Mouse (Mus musculus) lung, embryonic 14.5 days (tissue): ENCODE measurements around the gene Neurod4. TPM values are rescaled to one million over a fixed set of nuclear protein-coding genes. Genes with fewer than 3 reads are reported as not detected.
A peak's percentile ranks its signal among the peaks of the same experiment; 100 is the strongest.

Source experiments
- ATAC-seq: fragments of 200-750 bp; cut with Nextera tagmentation; 2 replicates; pipeline ENCODE4 v1.8.0; 2017; ENCODE audit warnings: mild to moderate bottlenecking, moderate TSS enrichment, moderate library complexity; ENCODE audit not compliant: insufficient read depth
- DNase-seq: peaks from one replicate; pipeline ENCODE4 v3.0.0-alpha.2; 2015
- H3K27ac ChIP-seq: fragments of 300-500 bp; sonication (generic); 2 replicates; pipeline ENCODE4 v1.5.1; 2014; ENCODE audit warnings: low read depth, mild to moderate bottlenecking, moderate library complexity
- H3K27me3 ChIP-seq: fragments of 300-500 bp; sonication (generic); 2 replicates; pipeline ENCODE4 v1.6.1; 2014; ENCODE audit warnings: low read length, control low read depth; ENCODE audit not compliant: insufficient read depth
- H3K36me3 ChIP-seq: fragments of 300-500 bp; sonication (generic); 2 replicates; pipeline ENCODE4 v1.6.1; 2014; ENCODE audit warnings: control low read depth; ENCODE audit not compliant: insufficient read depth
- H3K4me1 ChIP-seq: fragments of 300-500 bp; sonication (generic); 2 replicates; pipeline ENCODE4 v1.6.1; 2014; ENCODE audit warnings: antibody characterized with exemption, control low read depth; ENCODE audit not compliant: insufficient read depth
- H3K4me2 ChIP-seq: fragments of 300-500 bp; sonication (generic); 2 replicates; pipeline ENCODE4 v1.6.1; 2014; ENCODE audit warnings: mild to moderate bottlenecking
- H3K4me3 ChIP-seq: fragments of 300-500 bp; sonication (generic); 2 replicates; pipeline ENCODE4 v1.5.1; 2014; ENCODE audit warnings: low read depth, low read length
- H3K9ac ChIP-seq: fragments of 300-500 bp; sonication (generic); 2 replicates; pipeline ENCODE4 v1.6.1; 2014
- H3K9me3 ChIP-seq: fragments of 300-500 bp; sonication (generic); 2 replicates; pipeline ENCODE4 v1.6.1; 2016; ENCODE audit warnings: low read depth, low read length, control low read depth
- CTCF ChIP-seq: IDR thresholded peaks from 2 replicates; pipeline ENCODE4 v1.5.1; 2016; ENCODE audit warnings: antibody characterized with exemption, low read depth
- WGBS: fragments of 180-500 bp; shearing (Covaris S2); extraction: QIAGEN DNeasy Blood & Tissue Kit; methylation state at CpG from one replicate; pipeline ENCODE4 v1.1.7; 2014; 5-methylcytosine and 5-hydroxymethylcytosine counted together
- polyA plus RNA-seq: library from polyadenylated mRNA; unstranded; fragments of >200 nt; fragmentation: Nextera tagmentation; extraction: Ambion mirVana; gene quantifications from 2 replicates; pipeline ENCODE4 v1.2.1, GENCODE M21; 2014

The Neurod4 gene
- not detected in 2 replicates for polyA plus RNA-seq

DNA sequence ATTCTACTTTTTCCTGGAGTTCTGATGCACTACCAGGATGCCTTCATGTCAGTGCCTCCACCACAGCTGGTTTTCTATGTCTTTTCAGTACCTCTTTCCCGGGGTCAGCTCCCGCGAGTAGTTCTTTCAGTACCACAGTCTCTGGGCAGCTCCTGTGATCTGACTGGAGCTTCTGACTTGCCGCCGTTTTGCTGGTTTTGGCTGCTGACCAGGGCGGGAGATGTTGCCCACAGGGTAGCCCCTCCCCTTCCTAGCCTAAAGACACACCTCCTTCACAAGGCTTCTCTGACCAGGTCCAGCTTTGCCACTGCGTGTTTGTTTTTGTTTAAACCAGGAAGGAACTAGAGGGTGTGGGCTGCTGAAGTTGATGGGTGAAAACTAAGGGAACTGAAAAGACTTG, at the start of gene Neurod4:
Gene Neurod4, minus strand, starts transcription at position 175 of the 400 bp plus-strand sequence.
- no peak for TF ChIP-seq CTCF
- no peak within 1 kb of the TSS for H3K4me2 ChIP-seq
- ATAC-seq = peak; percentile 90
- H3K9ac ChIP-seq = no peak within 1 kb of the TSS
- no peak within 1 kb of the TSS for H3K27ac ChIP-seq
- H3K4me1 ChIP-seq = no peaks in the 10 kb centered on the region
- no peaks in the 10 kb centered on the region for H3K36me3 ChIP-seq
- no peaks in the 10 kb centered on the region for H3K27me3 ChIP-seq
- DNase-seq = peak; percentile 76
- H3K4me3 ChIP-seq = no peak within 1 kb of the TSS
- H3K9me3 ChIP-seq = no peaks in the 10 kb centered on the region
- under 1% methylated on average over 7 of the region's 7 CpGs for WGBS

DNA sequence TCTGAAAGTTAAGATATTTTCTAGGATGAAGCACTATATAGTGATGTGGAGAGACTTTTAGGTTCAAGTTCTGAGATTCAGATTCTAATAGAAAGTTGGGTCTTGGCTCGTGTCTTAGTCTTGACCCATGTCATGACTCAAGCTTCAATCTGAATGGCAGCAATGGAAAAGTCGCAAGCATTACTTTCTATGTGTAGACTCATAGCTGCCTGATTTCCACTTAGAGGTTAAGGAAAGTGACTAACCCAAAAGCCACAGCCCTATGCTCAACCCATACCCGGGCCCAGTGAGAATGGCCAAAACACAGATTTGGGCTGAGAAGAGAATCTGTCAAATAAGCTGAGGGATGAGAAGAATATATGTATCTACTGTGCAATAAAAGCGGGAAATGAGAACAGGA, 44.2 kb upstream of the Neurod4 start:
- no peak for DNase-seq
- H3K4me1 ChIP-seq = no peaks in the 10 kb centered on the region
- no peaks in the 10 kb centered on the region for H3K9me3 ChIP-seq
- no peak for TF ChIP-seq CTCF
- no peak overlapping the region for H3K9ac ChIP-seq
- no peak overlapping the region for H3K27ac ChIP-seq
- WGBS = 87% methylated on average over 4 of the region's 4 CpGs
- no peaks in the 10 kb centered on the region for H3K36me3 ChIP-seq
- no peak for ATAC-seq
- no peaks in the 10 kb centered on the region for H3K27me3 ChIP-seq
- no peak overlapping the region for H3K4me2 ChIP-seq
- H3K4me3 ChIP-seq = no peak overlapping the region

DNA sequence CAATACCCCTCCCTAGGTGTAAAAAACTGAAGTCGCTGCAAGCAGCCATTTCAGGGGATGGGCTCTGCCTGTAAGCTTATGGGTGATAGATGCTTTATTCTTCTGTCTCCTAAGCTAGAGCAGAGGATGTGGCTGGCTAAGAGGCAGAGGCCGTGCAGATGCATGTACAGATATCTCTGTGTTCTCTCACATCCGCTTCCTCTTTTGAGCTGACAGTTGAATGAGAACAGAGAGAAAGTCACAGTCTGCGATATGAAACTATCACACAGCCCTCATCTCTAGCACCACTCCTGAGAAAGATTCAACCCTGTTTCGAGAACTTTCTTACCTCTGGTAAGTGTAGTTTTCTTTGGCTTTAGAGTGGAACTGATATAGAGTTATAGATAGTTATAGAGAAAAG, 42.6 kb upstream of the Neurod4 start, which contains the start of gene Tespa1:
Gene Tespa1, plus strand, starts transcription at position 234 of the 400 bp plus-strand sequence.
- H3K4me2 ChIP-seq = no peak within 1 kb of the TSS
- TF ChIP-seq CTCF = no peak
- no peak within 1 kb of the TSS for H3K27ac ChIP-seq
- WGBS = 69% methylated on average over 5 of the region's 5 CpGs
- no peaks in the 10 kb centered on the region for H3K27me3 ChIP-seq
- DNase-seq = no peak
- no peak within 1 kb of the TSS for H3K9ac ChIP-seq
- H3K9me3 ChIP-seq = no peaks in the 10 kb centered on the region
- no peaks in the 10 kb centered on the region for H3K4me1 ChIP-seq
- H3K36me3 ChIP-seq = no peaks in the 10 kb centered on the region
- no peak for ATAC-seq
- no peak within 1 kb of the TSS for H3K4me3 ChIP-seq

DNA sequence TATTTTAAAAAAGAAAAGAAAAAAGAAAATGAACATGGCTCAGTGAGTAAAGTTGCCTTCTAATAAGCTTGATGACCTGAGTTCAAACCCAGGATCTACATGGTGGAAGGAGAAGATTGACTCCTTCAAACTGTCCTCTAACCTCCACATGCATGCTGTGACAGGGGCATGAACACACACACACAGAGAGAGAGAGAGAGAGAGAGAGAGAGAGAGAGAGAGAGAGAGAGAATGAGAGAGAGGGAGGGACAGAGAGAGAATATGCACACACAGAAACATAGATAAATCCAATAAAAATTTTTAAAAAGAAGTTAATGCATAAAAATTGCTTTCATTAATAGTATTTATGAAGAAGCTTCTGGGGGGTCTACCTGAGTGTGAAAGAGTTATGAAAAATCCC, 42.0 kb upstream of the Neurod4 start:
- Histone ChIP-seq H3K4me2 (no peak overlapping the region), H3K27me3 (no peaks in the 10 kb centered on the region), H3K27ac (no peak overlapping the region), H3K4me1 (no peaks in the 10 kb centered on the region), H3K9ac (no peak overlapping the region), H3K9me3 (no peaks in the 10 kb centered on the region), H3K4me3 (no peak overlapping the region), H3K36me3 (no peaks in the 10 kb centered on the region)
- no peak for DNase-seq
- ATAC-seq = no peak
- no peak for TF ChIP-seq CTCF

DNA sequence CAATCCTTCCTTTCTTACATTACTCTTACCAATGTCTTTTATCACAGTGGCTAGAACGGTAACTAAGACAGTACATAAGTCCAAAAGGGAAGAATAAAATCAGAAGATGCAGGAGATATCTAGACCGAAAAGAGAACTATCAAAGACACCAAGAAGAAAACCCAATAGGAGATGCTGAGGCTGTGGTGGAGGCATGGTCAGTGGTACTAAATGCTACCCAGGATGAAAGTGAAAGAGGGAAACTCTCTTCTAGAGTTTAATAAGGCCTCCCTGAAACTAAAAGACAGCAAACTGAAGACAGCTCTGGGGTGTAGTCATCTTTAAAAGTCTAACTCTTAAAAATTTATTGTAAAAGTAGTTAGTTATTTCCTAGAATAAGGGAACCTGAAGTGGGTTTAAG, 40.7 kb upstream of the Neurod4 start:
- ATAC-seq (no peak), DNase-seq (no peak)
- no peaks in the 10 kb centered on the region for H3K4me1 ChIP-seq
- no peak overlapping the region for H3K4me2 ChIP-seq
- 84% methylated on average over 2 of the region's 2 CpGs for WGBS
- H3K27ac ChIP-seq = no peak overlapping the region
- no peaks in the 10 kb centered on the region for H3K36me3 ChIP-seq
- no peak overlapping the region for H3K4me3 ChIP-seq
- no peak for TF ChIP-seq CTCF
- no peak overlapping the region for H3K9ac ChIP-seq
- no peaks in the 10 kb centered on the region for H3K27me3 ChIP-seq
- no peaks in the 10 kb centered on the region for H3K9me3 ChIP-seq

DNA sequence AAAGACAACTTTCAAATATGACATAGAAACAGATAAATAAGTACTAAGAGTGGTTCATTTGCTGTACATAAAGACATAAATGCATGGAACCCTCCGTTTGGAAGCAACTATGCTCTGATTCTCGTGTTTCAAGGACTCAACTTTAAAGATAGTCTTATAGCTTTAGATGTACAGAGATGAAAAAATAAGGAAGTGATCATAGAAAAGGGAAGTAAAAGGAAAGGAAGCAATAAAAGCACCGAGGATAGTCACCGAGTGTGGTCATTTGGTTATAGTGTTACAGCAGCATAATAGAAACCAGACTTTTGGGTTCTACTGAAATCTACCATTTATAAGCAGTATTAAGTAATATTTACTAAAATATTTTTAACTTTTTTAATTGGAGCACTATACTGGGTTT, 38.7 kb upstream of the Neurod4 start:
- TF ChIP-seq CTCF = no peak
- DNase-seq (no peak), ATAC-seq (no peak)
- Histone ChIP-seq H3K36me3 (no peaks in the 10 kb centered on the region), H3K27me3 (no peaks in the 10 kb centered on the region), H3K4me2 (no peak overlapping the region), H3K9me3 (no peaks in the 10 kb centered on the region), H3K9ac (no peak overlapping the region), H3K27ac (no peak overlapping the region), H3K4me1 (no peaks in the 10 kb centered on the region), H3K4me3 (no peak overlapping the region)
- 68% methylated on average over 4 of the region's 4 CpGs for WGBS

DNA sequence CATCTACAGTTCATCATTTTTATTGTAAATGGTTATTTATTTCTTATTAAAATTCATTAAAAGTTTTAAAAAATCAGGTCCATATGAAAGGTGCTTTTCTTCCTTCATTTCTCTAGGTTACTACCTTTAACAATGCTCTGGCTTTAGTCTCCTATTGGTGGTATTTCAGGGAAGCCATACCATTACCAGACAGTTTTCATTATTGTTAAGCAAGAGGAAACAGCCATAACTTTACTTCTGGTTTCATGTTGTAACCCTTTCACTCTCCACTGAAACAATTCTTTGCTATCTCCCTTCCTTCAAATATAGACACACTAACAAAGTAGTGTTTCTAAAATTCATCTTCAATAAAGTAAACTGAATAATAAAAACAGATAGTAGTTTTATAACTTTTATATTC, 35.8 kb upstream of the Neurod4 start:
- H3K27me3 ChIP-seq = no peaks in the 10 kb centered on the region
- no peaks in the 10 kb centered on the region for H3K4me1 ChIP-seq
- H3K4me3 ChIP-seq = no peak overlapping the region
- no peak overlapping the region for H3K27ac ChIP-seq
- DNase-seq (no peak), ATAC-seq (no peak)
- H3K4me2 ChIP-seq = no peak overlapping the region
- H3K36me3 ChIP-seq = no peaks in the 10 kb centered on the region
- no peak for TF ChIP-seq CTCF
- no peak overlapping the region for H3K9ac ChIP-seq
- H3K9me3 ChIP-seq = no peaks in the 10 kb centered on the region
